Mouse (Mus musculus): Measurements from ENCODE around the gene Nrm. TPM values are rescaled to one million over a fixed set of nuclear protein-coding genes. Genes with fewer than 3 reads are reported as not detected.
"Not testable (repeated sequence)": the region's sequence is repeated elsewhere in the genome, so short reads cannot be mapped to it uniquely, and the experiment has no call there.

Nrm gene
- total RNA-seq, 2 experiments from 2014 or later = 1.8 to 2.5 TPM

- DNase-seq = no peak
Measured at GRCm38 (mm10) chr17:35834696-35835422, 26.3 kb upstream of the Nrm start.

DNA sequence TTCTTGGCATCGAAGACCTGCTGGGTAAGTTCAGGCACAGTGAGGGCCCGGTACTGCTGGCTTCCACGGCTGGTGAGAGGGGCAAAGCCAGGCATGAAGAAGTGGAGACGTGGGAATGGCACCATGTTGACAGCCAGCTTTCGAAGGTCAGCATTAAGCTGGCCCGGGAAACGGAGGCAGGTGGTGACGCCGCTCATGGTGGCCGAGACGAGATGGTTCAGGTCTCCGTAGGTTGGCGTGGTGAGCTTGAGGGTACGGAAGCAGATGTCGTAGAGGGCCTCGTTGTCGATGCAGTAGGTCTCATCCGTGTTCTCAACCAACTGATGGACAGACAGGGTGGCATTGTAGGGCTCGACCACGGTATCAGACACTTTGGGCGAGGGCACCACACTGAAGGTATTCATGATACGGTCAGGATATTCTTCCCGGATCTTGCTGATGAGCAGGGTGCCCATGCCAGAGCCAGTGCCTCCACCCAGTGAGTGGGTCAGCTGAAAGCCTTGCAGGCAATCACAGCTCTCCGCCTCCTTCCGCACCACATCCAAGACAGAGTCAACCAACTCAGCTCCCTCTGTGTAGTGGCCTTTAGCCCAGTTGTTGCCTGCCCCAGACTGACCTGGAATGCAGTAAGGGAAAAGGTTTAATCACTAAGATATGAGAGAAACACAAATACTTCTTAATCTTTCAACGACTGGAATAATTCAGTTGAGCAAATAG is 25.5 kb upstream of the Nrm start:
- no peak for DNase-seq

DNA sequence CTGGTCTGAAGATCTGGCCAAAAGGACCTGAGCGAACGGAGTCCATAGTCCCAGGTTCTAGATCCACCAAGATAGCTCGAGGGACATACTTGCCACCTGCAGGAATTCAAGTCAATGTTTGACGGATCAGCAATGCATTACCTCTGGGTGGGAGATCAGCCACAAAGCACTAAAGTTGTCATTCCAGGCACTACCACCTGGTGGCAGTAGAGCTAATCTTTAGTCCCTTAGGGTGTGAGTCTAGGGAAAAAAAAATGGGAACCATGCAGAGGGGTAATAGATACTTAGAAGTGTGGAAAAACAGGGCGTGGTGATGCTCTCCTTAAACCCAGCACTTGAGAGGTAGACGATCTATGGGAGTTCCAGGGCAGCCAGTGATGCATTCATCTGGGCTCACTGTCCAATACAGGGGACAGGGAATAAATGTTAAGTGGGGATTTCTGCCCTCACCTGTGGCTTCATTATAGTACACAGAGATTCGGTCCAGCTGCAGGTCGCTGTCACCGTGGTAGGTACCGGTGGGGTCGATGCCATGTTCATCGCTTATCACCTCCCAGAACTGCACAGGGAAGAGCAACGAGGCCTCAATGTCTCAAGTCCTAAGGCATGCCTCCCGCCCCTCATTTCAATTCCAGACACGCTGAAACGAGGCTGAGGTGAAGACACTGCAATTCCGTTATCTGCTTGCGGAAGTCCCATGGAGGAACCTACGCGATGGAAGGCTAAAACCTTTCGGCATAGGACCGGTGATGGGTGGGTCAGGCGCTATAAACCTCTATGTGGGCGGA is 24.7 kb upstream of the Nrm start:
- DNase-seq = peak; percentile 86 to 94

DNA sequence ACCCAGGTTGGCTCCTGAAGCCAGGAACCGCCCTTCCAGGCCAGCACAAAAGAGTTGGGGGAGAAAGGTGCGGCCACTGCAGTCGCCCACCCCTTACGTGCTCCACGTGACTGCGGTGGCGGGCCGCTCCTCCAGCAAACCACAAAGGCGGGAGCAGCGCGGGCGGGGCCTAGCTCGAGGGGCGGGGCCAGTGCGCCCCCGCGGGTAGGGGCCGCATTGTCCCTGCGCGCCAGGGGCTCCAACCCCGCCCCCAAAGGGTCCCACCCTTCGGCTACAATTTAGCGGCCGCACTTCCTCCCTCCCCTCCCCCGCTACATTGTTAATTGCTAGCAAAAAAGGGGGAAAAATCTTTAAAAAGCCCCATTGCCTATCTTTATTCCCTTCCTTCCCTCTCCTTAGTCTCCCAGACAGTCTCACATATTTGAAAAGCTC is 24.1 kb upstream of the Nrm start:
- DNase-seq = peak; percentile 90 to 92

DNA sequence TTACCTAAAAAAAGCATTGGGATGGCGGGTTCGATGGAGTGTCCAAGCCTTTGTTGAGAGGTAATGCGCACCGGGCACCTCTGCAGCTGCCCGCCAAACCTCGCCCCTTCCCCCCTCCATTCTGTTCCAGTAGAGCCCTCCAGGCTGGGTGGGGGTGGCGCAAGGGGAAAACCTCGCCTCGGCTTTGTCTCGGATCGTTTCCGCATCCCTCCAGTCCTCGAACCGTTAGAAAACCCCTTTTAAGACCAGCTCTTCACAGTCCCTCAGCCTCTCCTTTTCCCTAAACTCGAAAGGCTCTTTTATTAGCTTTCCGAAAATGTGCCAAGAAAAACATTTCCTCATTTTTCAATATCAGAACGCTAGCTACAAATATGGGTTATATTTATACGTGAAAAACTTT is 23.6 kb upstream of the Nrm start:
- peak; percentile 60 to 63 for DNase-seq

- DNase-seq = peak; percentile 95 to 98
Measured at GRCm38 (mm10) chr17:35838122-35838544, 23.0 kb upstream of the Nrm start, which contains the start of gene Tubb5. Tubb5 (minus strand) TSS chr17:35838306.

- DNase-seq = peak in 1 of 2 experiments; percentile 44
Measured at GRCm38 (mm10) chr17:35838570-35838969, 22.5 kb upstream of the Nrm start.

GRCm38 (mm10) chr17:35839002-35839401 is 22.1 kb upstream of the Nrm start:
- DNase-seq = not testable (repeated sequence)

- no peak for DNase-seq
Measured at GRCm38 (mm10) chr17:35840561-35840960, 20.6 kb upstream of the Nrm start.

- peak; percentile 99 to 100 for DNase-seq
Measured at GRCm38 (mm10) chr17:35841076-35841950, 19.8 kb upstream of the Nrm start, which contains the start of gene Mdc1. Mdc1 (plus strand) TSS chr17:35841515.

GRCm38 (mm10) chr17:35842006-35842405 is 19.1 kb upstream of the Nrm start:
- no peak for DNase-seq

GRCm38 (mm10) chr17:35843514-35843913 is 17.6 kb upstream of the Nrm start:
- no peak for DNase-seq

GRCm38 (mm10) chr17:35848112-35848511 is 13.0 kb upstream of the Nrm start:
- no peak for DNase-seq

- DNase-seq = no peak
Measured at GRCm38 (mm10) chr17:35850974-35851373, 10.1 kb upstream of the Nrm start.

- no peak for DNase-seq
Measured at GRCm38 (mm10) chr17:35859371-35859770, 1.7 kb upstream of the Nrm start.

DNA sequence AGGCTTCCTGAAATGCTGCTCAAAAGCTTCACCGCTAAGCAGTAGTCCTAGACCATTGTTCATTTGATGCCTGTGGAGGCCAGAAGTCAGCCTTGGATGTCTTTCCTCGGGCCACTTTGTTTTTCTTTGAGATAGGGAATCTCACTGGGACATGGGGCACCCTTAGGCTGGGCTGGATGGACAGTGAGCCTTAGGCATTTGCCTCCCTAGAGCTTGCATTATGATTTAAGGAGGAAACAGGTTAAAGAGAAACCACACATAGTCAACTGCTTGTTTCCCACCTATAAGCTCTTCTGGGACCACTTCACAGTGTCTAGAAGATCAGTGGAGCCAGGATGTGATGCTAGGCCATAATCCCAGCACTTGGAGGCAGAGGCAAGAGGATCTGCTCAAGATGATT is 1.3 kb upstream of the Nrm start:
- DNase-seq = no peak

DNA sequence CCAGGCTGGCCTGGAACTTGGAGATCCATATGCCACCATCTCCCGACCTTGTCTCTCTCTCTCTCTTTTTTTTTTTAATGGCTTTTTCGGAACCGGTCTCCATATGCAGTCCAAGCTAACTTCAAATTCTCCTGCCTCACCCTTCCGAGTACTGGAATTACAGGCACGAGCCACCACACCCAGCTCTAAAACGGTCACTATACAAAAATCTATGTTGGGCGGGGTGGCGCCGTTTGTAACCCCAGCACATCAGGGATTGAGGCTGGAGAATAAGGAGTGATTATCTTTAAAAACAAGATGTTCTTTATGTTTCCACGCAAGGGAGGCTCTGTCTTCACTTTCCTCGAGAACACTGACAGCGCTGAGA is 304 bp upstream of the Nrm start:
- DNase-seq = peak in 1 of 2 experiments; percentile 43

GRCm38 (mm10) chr17:35864832-35865353 is 3.8 kb downstream of the Nrm start:
- DNase-seq = peak in 1 of 2 experiments; percentile 23

- DNase-seq = peak; percentile 88 to 92
Measured at GRCm38 (mm10) chr17:35865481-35866280, 4.6 kb downstream of the Nrm start, which contains the start of gene Ppp1r18. Ppp1r18 (plus strand) TSS chr17:35865593.

- DNase-seq = peak in 1 of 2 experiments; percentile 92
Measured at GRCm38 (mm10) chr17:35866281-35866831, 5.2 kb downstream of the Nrm start.

All from heart, adult 18-20 months (tissue).